Mouse (Mus musculus) heart, postnatal 14 days (tissue): ENCODE data around the gene Ffar1. TPM values are rescaled to one million over a fixed set of nuclear protein-coding genes. Genes with fewer than 3 reads are reported as not detected.

ENCODE experiments used
- DNase-seq, 2 experiments: peaks; one replicate each; pipeline ENCODE4 v3.0.0; 2021 to 2022
- intact Hi-C: fragments of 180-260 bp; cut with DNase I; formaldehyde crosslinking; loops from one replicate; pipeline ENCODE4 v1.15.1; 2025
- total RNA-seq, 2 experiments: library from RNA; stranded (reverse); gene quantifications; 2 replicates each; pipeline ENCODE4 v1.2.3; 2021

Gene Ffar1
- total RNA-seq, 2 experiments from 2014 or later: not detected

GRCm38 (mm10) chr7:30811757-30812290 lies 49.5 kb downstream of the Ffar1 start:
- DNase-seq: no peak
- intact Hi-C loops: no loop called here

- DNase-seq: no peak
- intact Hi-C loops: no loop called here
Observed at GRCm38 (mm10) chr7:30810319-30810718, 51.0 kb downstream of the Ffar1 start.

Other genes with a start within 250 kb of the Ffar1 start
- gene Upk1a, start 248.7 kb downstream of the Ffar1 start, total RNA-seq: under 1 TPM; 0.34 to 0.38 TPM
- gene Cox6b1, start 235.4 kb downstream of the Ffar1 start, total RNA-seq: 1,000 to 10,000 TPM; 4,389 to 4,822 TPM
- not detected for gene Etv2, start 225.7 kb downstream of the Ffar1 start, total RNA-seq
- 10 to 100 TPM; 49.1 to 53.1 TPM for gene Rbm42, start 211.2 kb downstream of the Ffar1 start, total RNA-seq
- gene Haus5, start 196.6 kb downstream of the Ffar1 start, total RNA-seq: 1 to 10 TPM; 4.7 to 4.8 TPM
- under 1 TPM in 1 of 2 experiments, not detected in 1; 0.43 TPM for gene Pmis2, start 190.0 kb downstream of the Ffar1 start, total RNA-seq
- not detected for gene 2200002J24Rik, start 162.6 kb downstream of the Ffar1 start, total RNA-seq
- under 1 TPM in 1 of 2 experiments, not detected in 1; 0.15 TPM for gene Atp4a, start 149.4 kb downstream of the Ffar1 start, total RNA-seq
- 100 to 1,000 TPM; 238 to 243 TPM for gene Tmem147, start 132.0 kb downstream of the Ffar1 start, total RNA-seq
- gene Gapdhs, start 117.9 kb downstream of the Ffar1 start, total RNA-seq: not detected
- gene Sbsn, start 110.1 kb downstream of the Ffar1 start, total RNA-seq: 1 to 10 TPM; 4.3 to 5.5 TPM
- gene Dmkn, start 97.8 kb downstream of the Ffar1 start, total RNA-seq: 1 to 10 TPM; 4.8 to 7.0 TPM
- gene Krtdap, start 73.7 kb downstream of the Ffar1 start, total RNA-seq: not detected
- gene Ffar2, start 37.8 kb downstream of the Ffar1 start, total RNA-seq: under 1 TPM; 0.34 to 0.74 TPM
- gene Ffar3, start 5.4 kb downstream of the Ffar1 start, total RNA-seq: not detected
- under 1 TPM; 0.39 to 0.43 TPM for gene Cd22, start 18.8 kb upstream of the Ffar1 start, total RNA-seq
- under 1 TPM; 0.15 to 0.22 TPM for gene Mag, start 53.3 kb upstream of the Ffar1 start, total RNA-seq
- gene Hamp2, start 63.1 kb upstream of the Ffar1 start, total RNA-seq: 1 to 10 TPM; 1.9 to 5.4 TPM
- gene Hamp, start 82.5 kb upstream of the Ffar1 start, total RNA-seq: 10 to 100 TPM in 1 of 2 experiments, 1 to 10 TPM in 1; 5.1 to 28.3 TPM
- gene Usf2, start 95.2 kb upstream of the Ffar1 start, total RNA-seq: 100 to 1,000 TPM in 1 of 2 experiments, 10 to 100 TPM in 1; 90.2 to 103 TPM
- gene Lsr, start 111.9 kb upstream of the Ffar1 start, total RNA-seq: 1 to 10 TPM; 4.2 to 5.0 TPM
- under 1 TPM in 1 of 2 experiments, not detected in 1; 0.60 TPM for gene Fam187b, start 112.2 kb upstream of the Ffar1 start, total RNA-seq
- gene Fxyd5, start 180.9 kb upstream of the Ffar1 start, total RNA-seq: 10 to 100 TPM; 28.8 to 29.2 TPM
- gene Fxyd7, start 189.9 kb upstream of the Ffar1 start, total RNA-seq: 1 to 10 TPM; 1.1 to 1.3 TPM
- 100 to 1,000 TPM; 712 to 747 TPM for gene Fxyd1, start 195.6 kb upstream of the Ffar1 start, total RNA-seq
- gene Lgi4, start 197.8 kb upstream of the Ffar1 start, total RNA-seq: 1 to 10 TPM; 2.8 to 3.5 TPM
- 1 to 10 TPM; 2.7 to 5.2 TPM for gene Fxyd3, start 215.1 kb upstream of the Ffar1 start, total RNA-seq